Mouse (Mus musculus) lung, embryonic 16.5 days (tissue): ENCODE measurements at regions not wholly inside any gene's neighbourhood (a gene's known extent, or its start where the extent isn't known, plus 50 kb on each side); places are given as distances from the start of the nearest gene placed in this dataset.

Experiments
- ATAC-seq: fragments of 200-750 bp; cut with Nextera tagmentation; 2 replicates; pipeline ENCODE4 v1.8.0; 2017; ENCODE audit warnings: low read depth, mild to moderate bottlenecking, moderate library complexity
- H3K27ac ChIP-seq: fragments of 300-500 bp; sonication (generic); 2 replicates; pipeline ENCODE4 v1.5.1; 2014; ENCODE audit warnings: mild to moderate bottlenecking, control low read depth, low read length
- H3K27me3 ChIP-seq: fragments of 300-500 bp; sonication (generic); 2 replicates; pipeline ENCODE4 v1.6.1; 2014; ENCODE audit warnings: low read depth, low read length, mixed read lengths; ENCODE audit not compliant: control insufficient read depth, insufficient read depth
- H3K36me3 ChIP-seq: fragments of 300-500 bp; sonication (generic); 2 replicates; pipeline ENCODE4 v1.6.1; 2014; ENCODE audit warnings: low read length; ENCODE audit not compliant: control insufficient read depth, insufficient read depth
- H3K4me1 ChIP-seq: fragments of 300-500 bp; sonication (generic); replicated peaks from 2 replicates; pipeline ENCODE4 v1.6.1; 2014; ENCODE audit warnings: low read length, mixed read lengths; ENCODE audit not compliant: control insufficient read depth, insufficient read depth
- H3K4me2 ChIP-seq: fragments of 300-500 bp; sonication (generic); 2 replicates; pipeline ENCODE4 v1.6.1; 2014; ENCODE audit warnings: low read depth, low read length, control low read depth
- H3K4me3 ChIP-seq: fragments of 300-500 bp; sonication (generic); 2 replicates; pipeline ENCODE4 v1.5.1; 2014; ENCODE audit warnings: mild to moderate bottlenecking, low read length, control low read depth
- H3K9ac ChIP-seq: fragments of 300-500 bp; sonication (generic); 2 replicates; pipeline ENCODE4 v1.6.1; 2014; ENCODE audit warnings: low read length, control low read depth
- H3K9me3 ChIP-seq: fragments of 300-500 bp; sonication (generic); 2 replicates; pipeline ENCODE4 v1.6.1; 2016; ENCODE audit warnings: low read length; ENCODE audit not compliant: control insufficient read depth
- WGBS: fragments of 180-500 bp; shearing (Covaris S2); extraction: QIAGEN DNeasy Blood & Tissue Kit; methylation state at CpG from one replicate; pipeline ENCODE4 v1.1.7; 2014; 5-methylcytosine and 5-hydroxymethylcytosine counted together

DNA sequence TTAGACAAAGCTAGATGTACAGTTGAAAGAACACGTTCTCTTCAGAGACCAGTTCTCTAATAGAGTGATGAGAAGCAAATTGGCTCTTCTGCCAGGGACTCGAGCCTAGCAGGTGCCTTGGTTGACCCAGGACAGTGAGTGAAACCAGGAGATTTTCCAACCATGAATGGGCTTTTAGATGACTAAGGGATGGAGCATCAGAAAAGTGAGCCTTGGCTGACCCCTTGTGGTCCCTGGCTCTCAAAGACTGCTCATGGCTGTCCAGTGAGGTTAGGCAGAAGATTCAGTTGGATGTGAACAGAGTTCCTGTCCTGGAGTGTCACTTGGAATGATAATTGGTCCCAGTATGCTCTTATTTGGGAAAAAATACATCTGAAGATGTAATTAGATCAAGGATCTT, 64.3 kb upstream of the Vash1 start:
- WGBS, result 30% methylated on average over 2 of the region's 2 CpGs
- no peaks in the 10 kb centered on the region for H3K4me1 ChIP-seq

GRCm38 (mm10) chr12:86616327-86616726, 62.2 kb upstream of the Vash1 start:
- Histone ChIP-seq H3K4me3 (no peak overlapping the region), H3K27me3 (no peaks in the 10 kb centered on the region), H3K4me1 (no peaks in the 10 kb centered on the region), H3K36me3 (no peaks in the 10 kb centered on the region), H3K27ac (no peak overlapping the region), H3K9ac (no peak overlapping the region), H3K9me3 (no peaks in the 10 kb centered on the region), H3K4me2 (no peak overlapping the region)
- 84% methylated on average over 3 of the region's 3 CpGs for WGBS
- no peak for ATAC-seq

More for the DNA sequence above, 64.3 kb upstream of the Vash1 start:
- Histone ChIP-seq H3K4me2 (no peak overlapping the region), H3K9ac (no peak overlapping the region), H3K27me3 (no peaks in the 10 kb centered on the region), H3K27ac (no peak overlapping the region), H3K9me3 (no peaks in the 10 kb centered on the region), H3K4me3 (no peak overlapping the region), H3K36me3 (no peaks in the 10 kb centered on the region)
- no peak for ATAC-seq

DNA sequence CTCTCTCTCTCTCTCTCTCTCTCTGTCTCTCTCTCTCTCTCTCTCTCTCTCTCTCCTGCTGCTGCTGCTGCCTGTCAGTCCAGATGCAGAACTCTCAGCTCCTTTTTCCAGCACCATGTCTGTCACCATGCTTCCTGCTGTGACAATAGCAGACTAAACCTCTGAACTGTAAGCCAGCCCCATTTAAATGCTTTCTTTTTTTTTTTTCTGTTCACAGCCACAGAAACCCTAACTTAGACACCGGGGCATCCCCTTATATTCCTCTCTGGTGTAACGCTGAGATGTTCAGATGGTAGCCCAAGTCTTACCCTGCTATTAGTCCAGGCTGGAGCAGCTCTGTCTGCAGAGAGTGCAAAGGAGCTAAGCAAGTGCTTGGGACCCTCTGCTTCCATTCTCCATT, 54.3 kb upstream of the Vash1 start:
- Histone ChIP-seq H3K4me2 (no peak overlapping the region), H3K4me1 (peaks cover 16% of the 10 kb centered on the region), H3K27ac (no peak overlapping the region), H3K36me3 (no peaks in the 10 kb centered on the region), H3K4me3 (no peak overlapping the region), H3K9me3 (no peaks in the 10 kb centered on the region), H3K27me3 (no peaks in the 10 kb centered on the region), H3K9ac (no peak overlapping the region)
- ATAC-seq, result no peak
- 80% methylated on average over 2 of the region's 2 CpGs for WGBS

DNA sequence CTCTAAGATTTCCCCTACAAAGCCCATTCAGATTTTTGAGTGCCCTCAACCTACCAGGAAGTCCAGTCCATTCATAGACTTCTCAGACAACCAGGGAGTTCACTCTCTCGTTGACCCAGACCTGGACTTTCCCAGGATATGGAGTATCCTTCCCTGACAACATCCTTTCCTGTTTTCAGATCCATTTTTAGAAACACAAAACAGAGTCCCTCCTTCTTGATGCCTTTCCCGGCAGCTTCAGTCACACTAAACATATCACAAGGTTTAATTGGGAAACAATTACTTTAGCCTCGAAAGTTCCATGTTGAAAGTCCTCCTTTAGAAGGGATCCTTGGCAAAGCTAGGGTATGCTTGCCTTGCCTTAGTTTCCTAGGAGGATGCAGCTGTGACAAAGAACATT, 51.8 kb upstream of the Vash1 start:
- H3K9ac ChIP-seq, result no peak overlapping the region
- no peak overlapping the region for H3K4me3 ChIP-seq
- H3K27me3 ChIP-seq, result no peaks in the 10 kb centered on the region
- no peak overlapping the region for H3K27ac ChIP-seq
- no peaks in the 10 kb centered on the region for H3K9me3 ChIP-seq
- H3K36me3 ChIP-seq, result no peaks in the 10 kb centered on the region
- no peak overlapping the region for H3K4me2 ChIP-seq
- ATAC-seq, result no peak
- H3K4me1 ChIP-seq, result peaks cover 17% of the 10 kb centered on the region
- 50% methylated on average over 3 of the region's 3 CpGs for WGBS

DNA sequence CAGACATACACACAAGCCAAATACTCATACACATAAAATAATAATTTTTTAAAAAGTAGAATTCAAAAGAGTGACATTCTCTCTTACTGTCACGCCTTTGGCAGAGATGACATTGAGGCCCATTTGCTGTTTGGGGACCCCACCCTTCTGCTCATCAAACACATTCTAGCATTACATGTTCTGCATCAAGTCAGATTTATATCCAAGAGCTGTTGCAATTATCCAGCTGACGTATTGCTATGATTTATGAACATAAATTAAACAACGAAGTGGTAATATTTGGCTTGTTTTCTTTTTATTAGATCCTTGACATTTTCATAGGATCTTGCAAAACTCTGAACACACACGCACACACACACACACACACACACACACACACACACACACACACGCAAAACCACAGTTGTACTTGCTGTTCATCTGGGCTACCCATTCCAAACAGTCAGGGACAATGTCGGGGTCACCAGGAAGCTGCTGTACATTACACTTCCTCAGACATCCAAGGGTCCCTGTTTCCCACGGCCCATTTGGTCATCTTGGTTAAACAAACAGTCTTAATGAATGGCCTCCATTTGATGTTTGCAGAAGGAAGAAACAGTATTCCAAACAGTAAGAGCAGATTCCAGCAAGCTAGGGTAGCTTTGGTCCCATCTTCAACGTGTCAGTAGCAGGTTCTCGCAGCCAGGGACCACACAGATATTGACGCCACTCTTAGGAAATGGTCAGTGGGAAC, 50.3 kb upstream of the Vash1 start:
- Histone ChIP-seq H3K9ac (no peak overlapping the region), H3K4me3 (no peak overlapping the region), H3K4me1 (peaks cover 17% of the 10 kb centered on the region), H3K4me2 (no peak overlapping the region), H3K27ac (peak overlapping the region; percentile 73), H3K36me3 (no peaks in the 10 kb centered on the region), H3K27me3 (no peaks in the 10 kb centered on the region), H3K9me3 (no peaks in the 10 kb centered on the region)
- peak; percentile 92 for ATAC-seq
- 30% methylated on average over 10 of the region's 10 CpGs for WGBS
